Comparison of ENCODE assay signal across 7 mouse cellular contexts in genomic region chr4:100988231-100988799, GRCm38 (mm10). TPM values are rescaled to one million over a fixed set of nuclear protein-coding genes. Genes with fewer than 3 reads are reported as not detected.
DNase-seq lines count a peak whose midpoint lies in the region; ATAC-seq and TF ChIP-seq lines count a peak whose summit lies in the region.

No protein-coding gene starts in this region.

- H3K36me3 ChIP-seq in kidney, embryonic 15.5 days: peaks cover 88% of the 10 kb centered on the region
- H3K36me3 ChIP-seq in G1E (replicated peaks): no peaks in the 10 kb centered on the region

- H3K9ac ChIP-seq in kidney, embryonic 15.5 days: no peak overlapping the region

- H3K27ac ChIP-seq in kidney, embryonic 15.5 days: no peak overlapping the region

- 79% methylated on average over 8 of the region's 8 CpGs for WGBS in kidney, embryonic 15.5 days

- H3K4me1 ChIP-seq in kidney, embryonic 15.5 days: peaks cover 37% of the 10 kb centered on the region
- peaks cover 42% of the 10 kb centered on the region for H3K4me1 ChIP-seq in G1E (ENCODE audit: insufficient read depth, low read depth, low read length)

- no peaks in the 10 kb centered on the region for H3K27me3 ChIP-seq in kidney, embryonic 15.5 days
- H3K27me3 ChIP-seq in G1E (ENCODE audit: insufficient read depth, low read length): peaks cover 3% of the 10 kb centered on the region; the same call in 1 of the 2 replicates

- no peak for ATAC-seq in kidney, embryonic 15.5 days (replicated peaks; ENCODE audit: low FRiP score)
- no peak for ATAC-seq in G1E (ENCODE audit: extremely low read depth, insufficient number of reproducible peaks, low FRiP score, poor library complexity, severe bottlenecking)

- H3K4me2 ChIP-seq in kidney, embryonic 15.5 days: no peak overlapping the region

- no peaks in the 10 kb centered on the region for H3K9me3 ChIP-seq in kidney, embryonic 15.5 days (replicated peaks)
- H3K9me3 ChIP-seq in G1E (replicated peaks): no peaks in the 10 kb centered on the region

- DNase-seq in kidney, adult 9 months: peak; percentile 45
- DNase-seq in G1E (ENCODE audit: low spot score): no peak
- DNase-seq in brain, adult 2 months (ENCODE audit: low read depth, low spot score): peak; percentile 61
- DNase-seq in kidney, postnatal 4 days: peak; percentile 36 to 44
- no peak for DNase-seq in spleen, adult 12 weeks (ENCODE audit: low spot score)
- no peak for DNase-seq in cerebellum, adult 11-12 months

- TF ChIP-seq CTCF in G1E (IDR thresholded peaks at IDR 0.05; ENCODE audit: low read depth, low read length): 0 out of 2 replicates have a peak, but pooled peaks have one; percentile 23

- H3K4me3 ChIP-seq in kidney, embryonic 15.5 days (replicated peaks): no peak overlapping the region
- H3K4me3 ChIP-seq in G1E (ENCODE audit: low read depth, low read length): no peak overlapping the region

RNA-seq across cellular contexts. Expression of gene Gm10577, which starts 32.2 kb away (rescaled TPM):
- not detected in 2 replicates for polyA plus RNA-seq in kidney, embryonic 15.5 days (2015; fragmentation: Nextera tagmentation; extraction: Ambion mirVana)
- total RNA-seq in G1E (2014; fragmentation: Nextera tagmentation) (not detected in 2 replicates), G1E (2017) (not detected in 2 replicates)
- not detected in 2 replicates for polyA plus RNA-seq in G1E (2012)

Comparison
In these comparisons a context has a peak if more than half of its experiments do, and no peak if none do; other contexts are left out.
1. DNase-seq: peak in kidney, adult 9 months (single experiment), brain, adult 2 months (single experiment) and kidney, postnatal 4 days (2 of 2); none in G1E (single experiment), spleen, adult 12 weeks (single experiment) and cerebellum, adult 11-12 months (single experiment).